Mouse (Mus musculus) lung, embryonic 14.5 days (tissue): ENCODE measurements at regions not wholly inside any gene's neighbourhood (a gene's known extent, or its start where the extent isn't known, plus 50 kb on each side); places are given as distances from the start of the nearest gene placed in this dataset.

Source experiments
- ATAC-seq: fragments of 200-750 bp; cut with Nextera tagmentation; 2 replicates; pipeline ENCODE4 v1.8.0; 2017; ENCODE audit warnings: mild to moderate bottlenecking, moderate TSS enrichment, moderate library complexity; ENCODE audit not compliant: insufficient read depth
- DNase-seq: peaks from one replicate; pipeline ENCODE4 v3.0.0-alpha.2; 2015
- H3K27ac ChIP-seq: fragments of 300-500 bp; sonication (generic); 2 replicates; pipeline ENCODE4 v1.5.1; 2014; ENCODE audit warnings: low read depth, mild to moderate bottlenecking, moderate library complexity
- H3K27me3 ChIP-seq: fragments of 300-500 bp; sonication (generic); 2 replicates; pipeline ENCODE4 v1.6.1; 2014; ENCODE audit warnings: low read length, control low read depth; ENCODE audit not compliant: insufficient read depth
- H3K36me3 ChIP-seq: fragments of 300-500 bp; sonication (generic); 2 replicates; pipeline ENCODE4 v1.6.1; 2014; ENCODE audit warnings: control low read depth; ENCODE audit not compliant: insufficient read depth
- H3K4me1 ChIP-seq: fragments of 300-500 bp; sonication (generic); 2 replicates; pipeline ENCODE4 v1.6.1; 2014; ENCODE audit warnings: antibody characterized with exemption, control low read depth; ENCODE audit not compliant: insufficient read depth
- H3K4me2 ChIP-seq: fragments of 300-500 bp; sonication (generic); 2 replicates; pipeline ENCODE4 v1.6.1; 2014; ENCODE audit warnings: mild to moderate bottlenecking
- H3K4me3 ChIP-seq: fragments of 300-500 bp; sonication (generic); 2 replicates; pipeline ENCODE4 v1.5.1; 2014; ENCODE audit warnings: low read depth, low read length
- H3K9ac ChIP-seq: fragments of 300-500 bp; sonication (generic); 2 replicates; pipeline ENCODE4 v1.6.1; 2014
- H3K9me3 ChIP-seq: fragments of 300-500 bp; sonication (generic); 2 replicates; pipeline ENCODE4 v1.6.1; 2016; ENCODE audit warnings: low read depth, low read length, control low read depth
- CTCF ChIP-seq: IDR thresholded peaks from 2 replicates; pipeline ENCODE4 v1.5.1; 2016; ENCODE audit warnings: antibody characterized with exemption, low read depth
- WGBS: fragments of 180-500 bp; shearing (Covaris S2); extraction: QIAGEN DNeasy Blood & Tissue Kit; methylation state at CpG from one replicate; pipeline ENCODE4 v1.1.7; 2014; 5-methylcytosine and 5-hydroxymethylcytosine counted together

- Histone ChIP-seq H3K4me3 (no peak overlapping the region), H3K36me3 (no peaks in the 10 kb centered on the region), H3K9me3 (no peaks in the 10 kb centered on the region), H3K27me3 (no peaks in the 10 kb centered on the region), H3K4me2 (no peak overlapping the region), H3K4me1 (no peaks in the 10 kb centered on the region), H3K9ac (no peak overlapping the region), H3K27ac (no peak overlapping the region)
- ATAC-seq, result peak; percentile 81
- peak; percentile 78 for TF ChIP-seq CTCF
- DNase-seq, result peak; percentile 87
- 80% methylated on average over 10 of the region's 10 CpGs for WGBS
Measured at GRCm38 (mm10) chr2:124927882-124928758, 139.8 kb upstream of the Slc24a5 start.

- 70% methylated on average over 5 of the region's 5 CpGs for WGBS
- H3K27ac ChIP-seq, result no peak overlapping the region
- TF ChIP-seq CTCF, result no peak
- H3K9me3 ChIP-seq, result no peaks in the 10 kb centered on the region
- no peak overlapping the region for H3K4me3 ChIP-seq
- H3K4me2 ChIP-seq, result no peak overlapping the region
- DNase-seq (no peak), ATAC-seq (no peak)
- no peaks in the 10 kb centered on the region for H3K27me3 ChIP-seq
- H3K9ac ChIP-seq, result no peak overlapping the region
- H3K4me1 ChIP-seq, result no peaks in the 10 kb centered on the region
- H3K36me3 ChIP-seq, result no peaks in the 10 kb centered on the region
Measured at GRCm38 (mm10) chr2:124928759-124929113, 139.2 kb upstream of the Slc24a5 start.

- Histone ChIP-seq H3K4me1 (no peaks in the 10 kb centered on the region), H3K27me3 (no peaks in the 10 kb centered on the region), H3K36me3 (no peaks in the 10 kb centered on the region), H3K27ac (no peak overlapping the region), H3K4me3 (no peak overlapping the region), H3K9me3 (no peaks in the 10 kb centered on the region), H3K4me2 (no peak overlapping the region), H3K9ac (no peak overlapping the region)
- DNase-seq (no peak), ATAC-seq (no peak)
- no peak for TF ChIP-seq CTCF
- 77% methylated on average over 7 of the region's 7 CpGs for WGBS
Measured at GRCm38 (mm10) chr2:124930719-124931118, 137.2 kb upstream of the Slc24a5 start.

- TF ChIP-seq CTCF, result no peak
- WGBS, result 61% methylated on average over 6 of the region's 6 CpGs
- no peaks in the 10 kb centered on the region for H3K4me1 ChIP-seq
Measured at GRCm38 (mm10) chr2:124932566-124932965, 135.4 kb upstream of the Slc24a5 start.

GRCm38 (mm10) chr2:124933876-124934275 lies 134.0 kb upstream of the Slc24a5 start:
- Histone ChIP-seq H3K36me3 (no peaks in the 10 kb centered on the region), H3K27ac (no peak overlapping the region), H3K4me3 (no peak overlapping the region), H3K9me3 (no peaks in the 10 kb centered on the region), H3K4me1 (no peaks in the 10 kb centered on the region), H3K27me3 (no peaks in the 10 kb centered on the region), H3K9ac (no peak overlapping the region), H3K4me2 (no peak overlapping the region)
- TF ChIP-seq CTCF, result no peak
- no peak for ATAC-seq
- WGBS, result 55% methylated on average over 1 of the region's 1 CpGs
- DNase-seq, result no peak

More at GRCm38 (mm10) chr2:124932566-124932965, 135.4 kb upstream of the Slc24a5 start:
- Histone ChIP-seq H3K9me3 (no peaks in the 10 kb centered on the region), H3K9ac (no peak overlapping the region), H3K27me3 (no peaks in the 10 kb centered on the region), H3K36me3 (no peaks in the 10 kb centered on the region), H3K27ac (no peak overlapping the region), H3K4me3 (no peak overlapping the region), H3K4me2 (no peak overlapping the region)
- ATAC-seq (no peak), DNase-seq (no peak)

- no peaks in the 10 kb centered on the region for H3K36me3 ChIP-seq
- no peak overlapping the region for H3K27ac ChIP-seq
- no peaks in the 10 kb centered on the region for H3K4me1 ChIP-seq
- no peaks in the 10 kb centered on the region for H3K27me3 ChIP-seq
- no peak overlapping the region for H3K4me3 ChIP-seq
- ATAC-seq, result no peak
- H3K9ac ChIP-seq, result no peak overlapping the region
- H3K9me3 ChIP-seq, result no peaks in the 10 kb centered on the region
- no peak for TF ChIP-seq CTCF
- no peak overlapping the region for H3K4me2 ChIP-seq
- WGBS, result 51% methylated on average over 2 of the region's 2 CpGs
- DNase-seq, result peak; percentile 5
Measured at GRCm38 (mm10) chr2:124948263-124948781, 119.6 kb upstream of the Slc24a5 start.

GRCm38 (mm10) chr2:124948812-124949211 lies 119.1 kb upstream of the Slc24a5 start:
- DNase-seq, result no peak
- no peak for TF ChIP-seq CTCF
- H3K4me2 ChIP-seq, result no peak overlapping the region

More at GRCm38 (mm10) chr2:124948812-124949211, 119.1 kb upstream of the Slc24a5 start:
- no peak for ATAC-seq
- WGBS, result 51% methylated on average over 9 of the region's 9 CpGs
- Histone ChIP-seq H3K9ac (no peak overlapping the region), H3K27me3 (no peaks in the 10 kb centered on the region), H3K27ac (no peak overlapping the region), H3K4me3 (no peak overlapping the region), H3K36me3 (no peaks in the 10 kb centered on the region), H3K4me1 (no peaks in the 10 kb centered on the region), H3K9me3 (no peaks in the 10 kb centered on the region)
